8 mouse cellular contexts compared by ENCODE assay signal in genomic region chr12:40248454-40249180, GRCm38 (mm10). TPM values are rescaled to one million over a fixed set of nuclear protein-coding genes. Genes with fewer than 3 reads are reported as not detected.
DNase-seq lines count a peak whose midpoint lies in the region; ATAC-seq and TF ChIP-seq lines count a peak whose summit lies in the region.

Ifrd1 (minus strand) TSS chr12:40248504.

- TF ChIP-seq CTCF in left cerebral cortex, adult 2 months (IDR thresholded peaks at IDR 0.05) = no peak

- no peak within 1 kb of the TSS for H3K4me3 ChIP-seq in left cerebral cortex, adult 2 months

- peak; percentile 91 for ATAC-seq in common myeloid progenitor, adult 5-6 weeks (replicated peaks; ENCODE audit: low read depth, poor library complexity, severe bottlenecking)
- peak; percentile 77 for ATAC-seq in megakaryocyte, adult 5-6 weeks (ENCODE audit: poor library complexity, severe bottlenecking)

- H3K27ac ChIP-seq in left cerebral cortex, adult 2 months = no peak within 1 kb of the TSS

- no peak for DNase-seq in left cerebral cortex, adult 2 months (ENCODE audit: extremely low spot score in 1 of 2, low spot score in 2 of 2)
- no peak for DNase-seq in left cerebral cortex, adult 9 months (ENCODE audit: low spot score in 2 of 2)
- DNase-seq in heart, adult 8-10 months (ENCODE audit: low spot score) = no peak
- DNase-seq in layer of hippocampus, postnatal 14 days (ENCODE audit: low spot score in 2 of 2) = no peak
- no peak for DNase-seq in frontal cortex, postnatal 25 days (ENCODE audit: low spot score in 2 of 2)
- DNase-seq in retina, embryonic 14.5 days (ENCODE audit: low spot score) = no peak

- intact Hi-C loops in left cerebral cortex, adult 2 months (cut with DNase I) = no loop called here

RNA-seq across cellular contexts. Expression of gene Ifrd1, which starts in this region (rescaled TPM):
- 100 to 1,000 TPM; 125 to 134 TPM for total RNA-seq in left cerebral cortex, adult 2 months (2021)
- 129 and 177 TPM in 2 replicates for total RNA-seq in common myeloid progenitor, adult 5-6 weeks (2017)
- total RNA-seq in heart, adult 8-10 months (2022) = 10 to 100 TPM; 69.0 to 89.2 (median 83.0) TPM
- 10 to 100 TPM; 85.2 to 96.9 TPM for total RNA-seq in layer of hippocampus, postnatal 14 days (2021)
- 135 and 150 TPM in 2 replicates for total RNA-seq in megakaryocyte, adult 5-6 weeks (2015)
- 99.7 and 100 TPM in 2 replicates for total RNA-seq in megakaryocyte, adult 5-6 weeks (2017)
